Mouse (Mus musculus): ENCODE measurements around the gene Immp2l.

DNA sequence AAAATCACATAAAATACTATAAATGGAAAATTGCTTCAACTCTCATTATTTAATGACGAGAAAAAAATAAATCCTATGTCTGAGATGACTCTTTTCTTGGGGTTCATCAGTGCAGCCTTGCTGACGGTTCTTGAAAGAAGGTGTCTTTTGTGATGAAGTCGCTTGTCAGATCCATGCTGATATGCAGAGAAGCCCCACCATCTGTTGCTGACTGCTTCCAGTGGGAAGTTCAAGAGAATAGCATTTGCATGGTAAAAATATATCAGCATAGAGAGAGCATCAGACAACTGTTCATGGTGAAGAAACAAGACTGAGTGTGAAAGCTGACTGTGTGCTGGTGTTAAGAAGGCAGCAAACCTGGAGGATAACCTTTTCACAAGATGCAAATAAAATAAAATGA lies 719.0 kb downstream of the Immp2l start:
- TF ChIP-seq CTCF (conservative IDR thresholded peaks at IDR 0.05; ENCODE audit: insufficient read depth, insufficient read length, low read depth, low read length) (no peak), POLR2A (IDR thresholded peaks at IDR 0.05; ENCODE audit: low read depth, low read length) (no peak)

All from kidney, adult 2 months (tissue).